Mouse (Mus musculus): Measurements from ENCODE around the gene Cyp27a1. TPM values are rescaled to one million over a fixed set of nuclear protein-coding genes. Genes with fewer than 3 reads are reported as not detected.

The Cyp27a1 gene
- polyA plus RNA-seq, 1 experiment from 2014 or later = 6.0 TPM

DNA sequence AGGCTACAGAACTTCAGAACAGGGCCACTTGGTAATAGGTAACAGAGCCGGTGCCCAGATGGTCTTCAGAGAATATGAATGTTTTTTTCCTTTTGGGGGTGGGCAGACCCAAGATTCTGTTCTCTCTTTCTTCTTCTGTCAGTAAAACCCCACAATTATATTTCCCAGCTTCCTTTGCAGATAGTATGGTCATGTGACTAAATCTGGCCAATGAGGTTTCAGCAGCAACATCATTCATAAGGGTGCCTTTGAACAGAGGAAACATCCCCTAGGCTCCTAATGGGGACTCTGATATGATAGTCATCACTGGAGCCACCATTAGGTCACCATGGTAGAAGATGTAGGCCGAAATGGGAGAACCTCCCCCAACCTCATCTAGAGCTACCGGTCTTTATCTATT is 39.5 kb downstream of the Cyp27a1 start:
- 91% methylated on average over 3 of the region's 3 CpGs for WGBS
- Histone ChIP-seq H3K36me3 (no peaks in the 10 kb centered on the region), H3K4me1 (replicated peaks) (peaks cover 13% of the 10 kb centered on the region), H3K4me2 (replicated peaks) (no peak overlapping the region), H3K27me3 (replicated peaks) (peaks cover 11% of the 10 kb centered on the region; the same call in 1 of the 2 replicates), H3K9ac (no peak overlapping the region), H3K4me3 (replicated peaks) (no peak overlapping the region), H3K27ac (no peak overlapping the region), H3K9me3 (no peaks in the 10 kb centered on the region)
- no peak for ATAC-seq

DNA sequence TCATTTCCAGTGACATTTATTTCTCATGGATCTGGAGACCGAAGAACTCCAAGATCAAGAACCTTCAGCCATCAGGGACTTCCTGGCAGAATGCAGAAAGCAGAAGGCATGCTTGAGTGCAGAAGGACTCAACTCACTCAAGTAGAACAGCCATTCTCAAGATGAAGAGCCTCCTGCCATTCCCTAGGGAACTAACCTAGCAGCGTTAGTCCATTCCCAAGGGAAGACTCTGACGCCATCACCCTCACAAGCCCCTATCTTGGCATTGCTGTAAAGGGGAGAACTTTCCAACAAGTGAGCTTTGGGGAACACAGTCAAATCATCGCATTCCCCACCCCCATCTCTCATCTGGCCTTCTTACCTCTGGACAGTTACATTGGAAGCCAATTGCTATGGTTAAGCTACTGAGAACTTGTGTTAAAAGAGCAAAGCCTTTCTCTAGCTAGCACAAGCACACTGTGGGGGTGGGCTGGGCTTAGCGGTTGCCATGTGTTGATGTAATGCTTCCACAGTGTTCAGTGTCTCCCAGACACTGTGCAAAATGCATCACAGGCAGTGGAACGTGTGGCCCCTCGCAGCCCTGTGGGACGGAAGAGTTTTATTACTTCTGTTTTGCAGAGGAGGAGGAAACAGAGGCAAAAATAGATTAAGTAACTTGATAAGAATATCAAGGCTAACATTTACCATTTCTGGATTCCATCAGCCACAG is 40.0 kb downstream of the Cyp27a1 start:
- no peak overlapping the region for H3K4me3 ChIP-seq (replicated peaks)
- WGBS = 74% methylated on average over 8 of the region's 8 CpGs
- no peak overlapping the region for H3K27ac ChIP-seq
- H3K36me3 ChIP-seq = no peaks in the 10 kb centered on the region
- H3K4me2 ChIP-seq (replicated peaks) = no peak overlapping the region
- no peak overlapping the region for H3K9ac ChIP-seq
- no peaks in the 10 kb centered on the region for H3K9me3 ChIP-seq
- H3K27me3 ChIP-seq (replicated peaks) = peaks cover 8% of the 10 kb centered on the region; the same call in 1 of the 2 replicates
- peaks cover 13% of the 10 kb centered on the region for H3K4me1 ChIP-seq (replicated peaks)
- ATAC-seq = no peak

DNA sequence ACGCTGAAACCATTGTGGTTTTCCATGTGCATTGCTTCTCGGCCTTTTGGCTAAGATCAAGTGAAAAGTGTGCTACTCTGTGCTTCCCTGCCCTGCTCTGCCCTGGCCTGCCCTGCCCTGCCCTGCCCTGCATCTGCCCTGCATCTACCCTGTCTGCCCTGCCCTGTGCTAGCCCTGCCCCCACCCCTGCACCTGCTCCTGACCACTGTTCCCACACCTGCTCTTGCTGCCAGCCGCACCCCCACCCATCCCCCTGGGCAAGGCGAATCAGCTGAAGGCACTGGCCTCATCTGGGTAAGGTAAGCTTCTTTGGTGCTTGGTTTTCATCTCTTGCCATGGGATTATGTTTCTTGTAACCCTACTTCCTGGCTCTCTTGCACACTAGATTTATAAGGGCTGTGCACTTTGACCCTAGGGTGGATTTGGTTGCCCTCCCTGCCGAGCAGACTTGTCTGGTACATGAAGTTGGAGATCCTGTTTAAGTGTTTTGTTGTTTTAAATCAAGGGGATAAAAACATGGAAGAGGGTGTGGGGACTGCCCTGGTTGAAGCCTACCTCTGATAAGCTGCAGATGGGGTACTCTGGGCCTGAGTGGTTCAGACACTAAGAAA is 40.9 kb downstream of the Cyp27a1 start:
- peak; percentile 87 for ATAC-seq
- H3K27ac ChIP-seq = no peak overlapping the region
- no peaks in the 10 kb centered on the region for H3K36me3 ChIP-seq
- H3K27me3 ChIP-seq (replicated peaks) = 0 out of 2 replicates have a peak, but pooled peaks cover under 1% of the 10 kb centered on the region
- no peak overlapping the region for H3K4me3 ChIP-seq (replicated peaks)
- WGBS = 60% methylated on average over 5 of the region's 5 CpGs
- no peak overlapping the region for H3K4me2 ChIP-seq (replicated peaks)
- H3K9ac ChIP-seq = no peak overlapping the region
- H3K4me1 ChIP-seq (replicated peaks) = peaks cover 5% of the 10 kb centered on the region; the same call in 1 of the 2 replicates
- H3K9me3 ChIP-seq = no peaks in the 10 kb centered on the region

DNA sequence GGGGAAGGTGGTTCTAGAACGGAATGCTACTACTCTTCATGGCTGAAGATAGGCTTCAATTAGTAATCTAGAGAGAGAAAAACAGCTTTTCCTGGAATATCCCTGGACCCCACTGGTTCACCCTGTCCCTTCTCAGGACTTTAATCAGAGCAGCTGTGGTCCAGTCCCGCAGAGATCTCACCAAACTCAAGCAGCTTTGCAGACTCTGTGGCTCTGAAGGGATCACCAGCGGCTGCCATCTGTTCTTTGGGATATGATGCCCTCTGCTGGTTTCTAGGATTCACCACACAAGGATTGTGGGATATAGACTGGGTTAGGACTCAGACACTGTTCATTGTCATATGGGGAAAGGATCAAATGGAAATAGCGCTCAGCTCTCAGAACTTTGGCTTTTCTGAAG is 46.4 kb downstream of the Cyp27a1 start:
- Histone ChIP-seq H3K9me3 (no peaks in the 10 kb centered on the region), H3K27ac (no peak overlapping the region), H3K4me2 (replicated peaks) (no peak overlapping the region), H3K4me1 (replicated peaks) (no peaks in the 10 kb centered on the region), H3K9ac (no peak overlapping the region), H3K4me3 (replicated peaks) (no peak overlapping the region), H3K27me3 (replicated peaks) (peaks cover 9% of the 10 kb centered on the region), H3K36me3 (no peaks in the 10 kb centered on the region)
- WGBS = 25% methylated on average over 4 of the region's 4 CpGs
- peak; percentile 55; the same call in 1 of the 2 replicates for ATAC-seq

DNA sequence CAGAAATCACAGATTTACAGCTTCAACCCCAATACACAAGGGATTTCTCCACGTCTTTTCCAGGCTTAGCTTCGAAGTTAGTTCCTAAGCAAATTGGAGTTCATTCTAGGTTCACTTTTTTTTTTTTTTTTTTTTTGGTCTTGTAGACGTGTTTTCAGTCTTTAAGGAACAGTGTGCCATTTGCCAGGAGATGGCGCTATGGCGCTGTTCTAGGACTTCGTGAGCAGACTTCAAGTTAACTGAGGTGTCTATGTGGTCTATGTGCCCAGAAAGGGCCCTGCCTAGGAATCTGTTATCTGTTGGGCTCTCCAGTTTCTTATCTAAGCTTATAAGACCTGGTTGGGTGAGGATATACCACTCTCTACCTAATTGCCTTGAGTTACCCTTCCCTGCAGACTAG is 49.7 kb downstream of the Cyp27a1 start:
- no peak for ATAC-seq
- no peaks in the 10 kb centered on the region for H3K4me1 ChIP-seq (replicated peaks)
- no peaks in the 10 kb centered on the region for H3K36me3 ChIP-seq
- H3K4me2 ChIP-seq (replicated peaks) = no peak overlapping the region
- 3% methylated on average over 6 of the region's 6 CpGs for WGBS
- H3K9me3 ChIP-seq = no peaks in the 10 kb centered on the region
- no peak overlapping the region for H3K27ac ChIP-seq
- H3K9ac ChIP-seq = no peak overlapping the region
- H3K27me3 ChIP-seq (replicated peaks) = peaks cover 12% of the 10 kb centered on the region
- H3K4me3 ChIP-seq (replicated peaks) = no peak overlapping the region

DNA sequence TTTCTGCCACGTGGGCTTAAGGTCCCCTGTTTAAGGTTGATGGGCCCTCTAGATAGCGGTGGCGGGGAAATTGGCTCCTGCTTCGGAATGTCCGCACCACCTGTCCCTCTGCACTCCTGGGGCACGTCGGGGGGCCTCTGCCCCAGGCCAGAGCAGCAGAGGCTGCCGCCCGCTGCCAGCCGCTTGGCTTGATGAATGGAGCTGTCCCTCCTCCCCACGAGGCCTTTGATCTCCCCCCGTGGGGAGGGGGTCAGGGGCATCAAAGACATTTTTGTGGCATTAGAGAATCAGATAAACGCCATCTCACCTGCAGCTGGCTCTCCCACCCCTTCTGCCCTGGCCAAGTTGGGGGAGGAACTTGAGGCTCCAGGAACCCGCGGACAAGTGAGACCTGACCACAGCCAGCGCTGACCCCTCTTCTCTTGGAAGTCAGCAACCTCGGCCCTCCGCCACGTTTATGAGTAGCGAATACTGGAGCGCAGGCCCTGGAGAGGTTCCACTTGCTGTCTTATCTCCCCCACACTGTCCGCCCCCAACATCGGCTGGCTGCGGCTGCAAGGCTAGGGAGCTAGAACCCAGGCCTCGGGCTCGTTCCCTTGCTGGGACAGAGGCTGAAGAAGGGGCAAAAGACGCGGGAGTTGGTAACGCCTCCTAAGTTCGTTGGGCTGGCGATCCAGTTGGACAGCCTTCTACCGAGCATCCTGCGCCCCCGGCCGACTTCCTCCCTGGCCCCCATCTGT is 57.5 kb downstream of the Cyp27a1 start:
- WGBS = 1% methylated on average over 35 of the region's 35 CpGs
- no peaks in the 10 kb centered on the region for H3K9me3 ChIP-seq
- no peak overlapping the region for H3K9ac ChIP-seq
- peak overlapping the region; percentile 93 for H3K4me2 ChIP-seq (replicated peaks)
- no peak for ATAC-seq
- peaks cover 75% of the 10 kb centered on the region for H3K27me3 ChIP-seq (replicated peaks)
- H3K36me3 ChIP-seq = no peaks in the 10 kb centered on the region
- H3K27ac ChIP-seq = no peak overlapping the region
- H3K4me1 ChIP-seq (replicated peaks) = peaks cover 26% of the 10 kb centered on the region
- peak overlapping the region; percentile 48 for H3K4me3 ChIP-seq (replicated peaks)

DNA sequence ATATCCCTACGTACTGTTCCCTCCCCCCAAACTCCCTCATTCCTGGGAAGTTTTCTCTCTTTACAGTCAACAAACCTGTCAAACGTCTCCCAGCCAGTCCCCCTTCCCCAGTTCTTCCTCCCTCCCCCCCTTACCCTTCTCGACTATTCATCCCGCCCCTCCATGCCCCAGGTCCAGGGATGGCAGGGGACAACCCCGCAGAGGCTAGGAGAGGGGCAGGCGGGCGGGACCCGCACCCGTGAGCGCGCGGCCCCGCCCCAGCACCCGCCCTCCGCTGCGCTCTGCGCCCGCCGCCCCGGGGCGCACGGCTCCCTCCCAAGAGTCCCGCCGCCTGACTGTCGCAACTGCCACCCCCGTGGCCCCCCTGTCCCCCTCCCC is 58.1 kb downstream of the Cyp27a1 start:
- peaks cover 26% of the 10 kb centered on the region for H3K4me1 ChIP-seq (replicated peaks)
- ATAC-seq = peak; percentile 14; the same call in 1 of the 2 replicates
- no peak overlapping the region for H3K9ac ChIP-seq
- H3K9me3 ChIP-seq = no peaks in the 10 kb centered on the region
- H3K27me3 ChIP-seq (replicated peaks) = peaks cover 75% of the 10 kb centered on the region
- peak overlapping the region; percentile 48 for H3K4me3 ChIP-seq (replicated peaks)
- peak overlapping the region; percentile 93 for H3K4me2 ChIP-seq (replicated peaks)
- WGBS = under 1% methylated on average over 25 of the region's 26 CpGs
- no peaks in the 10 kb centered on the region for H3K36me3 ChIP-seq
- no peak overlapping the region for H3K27ac ChIP-seq

DNA sequence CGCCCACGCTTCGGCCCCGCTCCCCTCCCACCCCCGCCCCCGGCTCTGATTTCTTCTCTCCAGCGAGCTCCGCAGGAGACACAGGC is 58.3 kb downstream of the Cyp27a1 start, which contains the start of gene Wnt6:
Wnt6 (plus strand) TSS at position 48 of the 86 bp plus-strand sequence.
- peak within 1 kb of the TSS; percentile 93 for H3K4me2 ChIP-seq (replicated peaks)
- H3K36me3 ChIP-seq = no peaks in the 10 kb centered on the region
- no peak within 1 kb of the TSS for H3K27ac ChIP-seq
- H3K27me3 ChIP-seq (replicated peaks) = peaks cover 75% of the 10 kb centered on the region
- no peaks in the 10 kb centered on the region for H3K9me3 ChIP-seq
- peak within 1 kb of the TSS; percentile 48 for H3K4me3 ChIP-seq (replicated peaks)
- 0% methylated on average over 1 of the region's 8 CpGs for WGBS
- peak within 1 kb of the TSS; percentile 37 for H3K9ac ChIP-seq
- no peak for ATAC-seq
- peaks cover 26% of the 10 kb centered on the region for H3K4me1 ChIP-seq (replicated peaks)

DNA sequence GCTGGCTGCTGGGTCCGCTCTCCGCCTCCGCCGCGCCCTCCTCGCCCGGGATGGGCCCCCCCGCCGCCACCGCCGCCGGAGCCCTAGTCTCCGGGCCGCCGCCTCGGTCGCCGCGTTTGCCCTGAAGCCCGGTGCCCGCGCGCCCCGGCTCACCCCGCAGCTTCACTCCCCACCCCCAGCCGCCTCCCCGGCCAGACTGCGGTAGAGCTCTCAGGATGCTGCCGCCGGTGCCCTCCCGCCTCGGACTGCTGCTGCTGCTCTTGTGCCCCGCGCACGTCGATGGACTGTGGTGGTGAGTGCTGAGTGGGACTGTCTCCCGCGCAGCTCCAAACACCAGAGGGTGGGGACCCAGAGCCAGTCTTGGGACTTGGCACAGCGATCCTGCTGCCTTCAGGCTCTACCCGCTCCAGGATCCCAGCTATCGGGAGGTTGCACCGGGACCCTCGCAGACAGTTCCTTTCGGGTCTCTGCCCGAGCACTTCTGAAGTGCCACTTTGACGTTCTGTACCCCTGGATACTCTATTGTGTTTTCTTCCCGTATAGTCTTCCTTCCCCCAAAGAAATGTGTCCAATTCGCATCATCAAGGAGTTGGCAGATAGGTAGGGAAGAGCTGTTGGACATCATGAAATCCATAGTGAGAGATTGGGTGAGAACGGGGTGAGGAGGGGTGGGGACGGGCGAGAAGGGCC is 58.7 kb downstream of the Cyp27a1 start:
- Histone ChIP-seq H3K4me3 (replicated peaks) (peak overlapping the region; percentile 48), H3K27ac (no peak overlapping the region), H3K4me2 (replicated peaks) (peak overlapping the region; percentile 93), H3K4me1 (replicated peaks) (peaks cover 26% of the 10 kb centered on the region), H3K36me3 (no peaks in the 10 kb centered on the region), H3K9me3 (no peaks in the 10 kb centered on the region), H3K9ac (peak overlapping the region; percentile 37), H3K27me3 (replicated peaks) (peaks cover 75% of the 10 kb centered on the region)
- under 1% methylated on average over 36 of the region's 51 CpGs for WGBS
- ATAC-seq = no peak

DNA sequence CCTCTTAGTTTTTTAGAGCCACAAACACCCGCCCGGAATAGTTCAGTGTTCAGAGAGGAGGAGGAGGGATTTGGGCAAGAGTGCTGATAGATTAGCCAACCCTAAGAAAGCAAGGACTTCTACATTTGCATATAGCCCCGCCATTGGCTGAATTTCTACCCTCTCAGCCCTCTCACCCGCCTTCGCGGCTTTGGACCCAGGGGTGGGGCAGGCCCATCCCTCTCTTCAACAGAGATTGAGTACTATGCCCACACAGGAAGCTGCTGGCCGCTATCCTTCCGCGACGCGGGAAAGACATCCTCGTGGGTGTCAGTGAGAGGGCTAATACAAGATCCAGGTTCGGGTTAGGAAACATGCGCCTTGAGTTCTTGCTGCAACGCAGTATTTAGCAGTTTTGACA is 59.8 kb downstream of the Cyp27a1 start:
- peak; percentile 95 for ATAC-seq
- under 1% methylated on average over 15 of the region's 15 CpGs for WGBS
- Histone ChIP-seq H3K36me3 (no peaks in the 10 kb centered on the region), H3K27ac (no peak overlapping the region), H3K4me3 (replicated peaks) (peak overlapping the region; percentile 48), H3K4me2 (replicated peaks) (peak overlapping the region; percentile 93), H3K9me3 (no peaks in the 10 kb centered on the region), H3K27me3 (replicated peaks) (peaks cover 80% of the 10 kb centered on the region), H3K9ac (no peak overlapping the region), H3K4me1 (replicated peaks) (peaks cover 26% of the 10 kb centered on the region)

DNA sequence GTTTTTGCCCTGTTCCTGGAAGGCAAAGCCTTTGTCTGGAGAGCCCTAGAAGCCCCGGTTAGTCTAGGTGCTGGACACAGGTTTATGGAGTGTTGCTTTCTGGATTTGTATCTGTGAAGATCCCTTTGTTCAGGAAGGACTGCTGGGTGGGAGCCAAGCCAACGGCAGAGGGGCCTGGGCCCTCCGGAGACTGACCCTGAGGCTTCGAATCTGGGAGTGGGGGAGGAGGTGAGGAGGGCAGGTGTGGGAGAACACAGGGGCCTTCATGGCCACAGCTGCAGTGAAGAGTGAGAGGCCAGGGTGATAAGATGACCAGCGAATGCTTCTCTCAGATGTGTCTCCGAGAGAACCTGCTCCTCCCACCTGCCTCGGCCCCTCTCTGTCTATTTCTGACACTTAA is 60.7 kb downstream of the Cyp27a1 start:
- no peaks in the 10 kb centered on the region for H3K36me3 ChIP-seq
- no peak overlapping the region for H3K9ac ChIP-seq
- peaks cover 77% of the 10 kb centered on the region for H3K27me3 ChIP-seq (replicated peaks)
- WGBS = 22% methylated on average over 7 of the region's 7 CpGs
- peaks cover 26% of the 10 kb centered on the region for H3K4me1 ChIP-seq (replicated peaks)
- H3K4me2 ChIP-seq (replicated peaks) = no peak overlapping the region
- no peak for ATAC-seq
- no peak overlapping the region for H3K4me3 ChIP-seq (replicated peaks)
- H3K9me3 ChIP-seq = no peaks in the 10 kb centered on the region
- H3K27ac ChIP-seq = no peak overlapping the region

DNA sequence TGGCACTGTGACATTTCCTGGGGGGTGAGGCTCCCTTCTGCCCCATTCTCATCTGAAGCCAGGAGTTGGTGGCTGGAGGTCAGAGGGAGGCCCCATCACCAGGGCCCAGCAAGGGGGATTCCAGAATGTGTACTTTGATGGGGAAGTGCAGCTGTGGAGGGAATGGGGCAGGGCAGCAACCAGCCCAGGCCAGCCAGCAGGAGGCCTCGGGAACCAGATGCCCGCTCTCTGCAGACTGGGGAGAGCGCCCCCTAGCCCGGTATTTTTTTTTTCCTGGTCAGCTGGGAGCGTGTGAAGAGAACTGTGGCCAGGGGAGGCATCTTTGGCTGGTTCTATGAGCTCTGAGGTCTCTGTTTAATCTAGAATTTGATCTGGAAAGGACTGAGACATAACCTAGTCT is 62.4 kb downstream of the Cyp27a1 start:
- Histone ChIP-seq H3K27me3 (replicated peaks) (peaks cover 71% of the 10 kb centered on the region), H3K4me1 (replicated peaks) (peaks cover 18% of the 10 kb centered on the region), H3K27ac (no peak overlapping the region), H3K4me3 (replicated peaks) (no peak overlapping the region), H3K36me3 (no peaks in the 10 kb centered on the region), H3K9me3 (no peaks in the 10 kb centered on the region), H3K9ac (no peak overlapping the region), H3K4me2 (replicated peaks) (no peak overlapping the region)
- WGBS = 13% methylated on average over 5 of the region's 5 CpGs
- no peak for ATAC-seq
